Mouse (Mus musculus): ENCODE results near the gene Ccdc159.

GRCm38 (mm10) chr9:21937711-21938175, 10.5 kb downstream of the Ccdc159 start:
- TF ChIP-seq CTCF (IDR thresholded peaks at IDR 0.05; ENCODE audit: insufficient read depth, low read length) (no peak), POLR2A (IDR thresholded peaks at IDR 0.05; ENCODE audit: borderline replicate concordance, extremely low read depth, low read depth, low read length) (no peak)

All from lung, adult 2 months (tissue).